Mouse (Mus musculus) testis, adult 2 months (tissue): ENCODE data around the gene Spred2.

Experiments used
- CTCF ChIP-seq: fragments of 200-500 bp; IDR thresholded peaks from 2 replicates; pipeline ENCODE4 v1.5.1; 2012; ENCODE audit warnings: low read depth, mild to moderate bottlenecking, inconsistent platforms, low read length, moderate library complexity; ENCODE audit not compliant: control insufficient read depth, insufficient read depth, insufficient replicate concordance
- POLR2A ChIP-seq: fragments of 200-500 bp; IDR thresholded peaks from 2 replicates; pipeline ENCODE4 v1.6.1; 2012; ENCODE audit warnings: low read depth, mild to moderate bottlenecking, inconsistent platforms, low read length, moderate library complexity; ENCODE audit not compliant: control insufficient read depth

GRCm38 (mm10) chr11:19961766-19962365 is 37.7 kb downstream of the Spred2 start:
- TF ChIP-seq CTCF (no peak), POLR2A (no peak)
